In genomic region chr3:14889716-14890409, GRCm38 (mm10) we compare ENCODE assay signal across 10 mouse cellular contexts. TPM values are rescaled to one million over a fixed set of nuclear protein-coding genes. Genes with fewer than 3 reads are reported as not detected.
DNase-seq lines count a peak whose midpoint lies in the region; ATAC-seq and TF ChIP-seq lines count a peak whose summit lies in the region.
"Had no signal": no experiment of that assay in that cellular context is flagged by ENCODE, and none has a peak within 500 bp of the region (broad histone marks: within the 10 kb centered on the region; RNA-seq: fewer than 3 reads in every experiment).

No protein-coding gene starts in this region.

- no peaks in the 10 kb centered on the region for H3K27me3 ChIP-seq in liver, adult 2 months (ENCODE audit: control insufficient read depth, insufficient read depth, low read length)
- no peaks in the 10 kb centered on the region for H3K27me3 ChIP-seq in midbrain, postnatal 0 days (ENCODE audit: insufficient read depth, low read length)

- no peaks in the 10 kb centered on the region for H3K79me2 ChIP-seq in liver, adult 2 months (ENCODE audit: control insufficient read depth, insufficient read depth, low read length)

- no peak overlapping the region for H3K9ac ChIP-seq in liver, adult 2 months (ENCODE audit: low read depth, low read length)
- no peak overlapping the region for H3K9ac ChIP-seq in midbrain, postnatal 0 days (replicated peaks; ENCODE audit: low read length, poor library complexity, severe bottlenecking)

- no peak for TF ChIP-seq CTCF in lung, adult 2 months (IDR thresholded peaks at IDR 0.05; ENCODE audit: insufficient read depth, low read length)
- TF ChIP-seq CTCF in liver, adult 2 months (IDR thresholded peaks at IDR 0.05; ENCODE audit: low read depth, low read length) = no peak
- TF ChIP-seq CTCF in midbrain, postnatal 0 days (IDR thresholded peaks at IDR 0.05) = no peak

- ATAC-seq in midbrain, postnatal 0 days (ENCODE audit: low FRiP score) = no peak
- no peak for ATAC-seq in erythroid progenitor cell, adult 5-6 weeks (replicated peaks; ENCODE audit: low FRiP score, poor library complexity, severe bottlenecking)
- ATAC-seq: activated CD4-positive, CD25-positive, alpha-beta regulatory T cell, adult 4 months had no signal

- H3K4me2 ChIP-seq in midbrain, postnatal 0 days (ENCODE audit: low read depth, low read length, poor library complexity, severe bottlenecking) = no peak overlapping the region

- no peaks in the 10 kb centered on the region for H3K36me3 ChIP-seq in liver, adult 2 months (ENCODE audit: control insufficient read depth, insufficient read depth, low read length)
- H3K36me3 ChIP-seq in midbrain, postnatal 0 days (ENCODE audit: insufficient read depth, low read length) = no peaks in the 10 kb centered on the region

- no peak for TF ChIP-seq POLR2A in lung, adult 2 months (IDR thresholded peaks at IDR 0.05; ENCODE audit: borderline replicate concordance, extremely low read depth, low read depth, low read length)
- no peak for TF ChIP-seq POLR2A in liver, adult 2 months (IDR thresholded peaks at IDR 0.05; ENCODE audit: extremely low read depth, insufficient read depth, low read length)

- peak overlapping the region; percentile 14 for H3K4me3 ChIP-seq in lung, adult 2 months (replicated peaks; ENCODE audit: extremely low read depth, low read depth, low read length)
- no peak overlapping the region for H3K4me3 ChIP-seq in liver, adult 2 months (ENCODE audit: insufficient read depth, low read depth, low read length)
- H3K4me3 ChIP-seq in midbrain, postnatal 0 days (ENCODE audit: low read depth, low read length) = no peak overlapping the region

- 20% methylated on average over 4 of the region's 4 CpGs for WGBS in lung, adult 2 months
- WGBS in liver, adult 2 months = 74% methylated on average over 4 of the region's 4 CpGs
- 40% methylated on average over 4 of the region's 4 CpGs for WGBS in midbrain, postnatal 0 days

- no peaks in the 10 kb centered on the region for H3K9me3 ChIP-seq in midbrain, postnatal 0 days (ENCODE audit: low read length)

- H3K27ac ChIP-seq in liver, adult 2 months (replicated peaks; ENCODE audit: insufficient read depth, low read depth, low read length) = 0 out of 2 replicates have a peak overlapping the region, but pooled peaks have one; percentile 7
- H3K27ac ChIP-seq in midbrain, postnatal 0 days (ENCODE audit: low read depth, low read length) = no peak overlapping the region

- peak; percentile 92 for DNase-seq in heart, adult 11 months
- DNase-seq in heart, adult 8-10 months (ENCODE audit: low spot score) = no peak
- DNase-seq in lung, adult 2 months = no peak
- no peak for DNase-seq in lung, postnatal 14 days
- no peak for DNase-seq in liver, adult 2 months (ENCODE audit: extremely low read depth, low read depth, low spot score)
- peak; percentile 27 for DNase-seq in midbrain, postnatal 0 days (ENCODE audit: low spot score)
- no peak for DNase-seq in thymus, postnatal 10 days (ENCODE audit: low spot score in 2 of 2)
- DNase-seq: cerebellum, adult 18-20 months had no signal

- H3K4me1 ChIP-seq in lung, adult 2 months (ENCODE audit: control insufficient read depth, insufficient read depth, low read length) = peaks cover 12% of the 10 kb centered on the region
- peaks cover 6% of the 10 kb centered on the region for H3K4me1 ChIP-seq in liver, adult 2 months (ENCODE audit: control insufficient read depth, insufficient read depth, low read length)
- no peaks in the 10 kb centered on the region for H3K4me1 ChIP-seq in midbrain, postnatal 0 days (ENCODE audit: insufficient read depth, low read length)

RNA-seq across cellular contexts. Expression of gene Car2, which starts 3.8 kb away (rescaled TPM):
- total RNA-seq in heart, adult 8-10 months (2022) = 1 to 10 TPM; 6.0 to 7.2 (median 7.0) TPM
- polyA plus RNA-seq in lung, adult 2 months (2012; rRNA removed) = 179 and 194 TPM in 2 replicates
- 10.7 and 13.5 TPM in 2 replicates for total RNA-seq in liver, adult 2 months (2014; rRNA removed)
- polyA plus RNA-seq in liver, adult 2 months (2012; rRNA removed) = 32.8 and 37.5 TPM in 2 replicates
- total RNA-seq in midbrain, postnatal 0 days (2014; rRNA removed) = 31.9 and 50.1 TPM in 2 replicates
- 32.4 and 38.1 TPM in 2 replicates for polyA plus RNA-seq in midbrain, postnatal 0 days (2015; fragmentation: Nextera tagmentation; extraction: Ambion mirVana)
- total RNA-seq in erythroid progenitor cell, adult 5-6 weeks (2015; ENCODE audit: low replicate concordance) = 2,420 and 2,713 TPM in 2 replicates
- 2,109 and 2,592 TPM in 2 replicates for total RNA-seq in erythroid progenitor cell, adult 5-6 weeks (2017; ENCODE audit: low replicate concordance)

RNA-seq across cellular contexts. Expression of gene Car3, which starts 26.6 kb away (rescaled TPM):
- total RNA-seq in heart, adult 8-10 months (2022) = 10 to 100 TPM; 19.3 to 24.9 (median 23.7) TPM
- polyA plus RNA-seq in lung, adult 2 months (2012; rRNA removed) = 149 and 376 TPM in 2 replicates
- 1,504 and 1,617 TPM in 2 replicates for total RNA-seq in liver, adult 2 months (2014; rRNA removed)
- polyA plus RNA-seq in liver, adult 2 months (2012; rRNA removed) = 1,802 and 2,250 TPM in 2 replicates
- total RNA-seq in midbrain, postnatal 0 days (2014; rRNA removed) = 0.99 and 1.3 TPM in 2 replicates
- 1.7 and 2.5 TPM in 2 replicates for polyA plus RNA-seq in midbrain, postnatal 0 days (2015; fragmentation: Nextera tagmentation; extraction: Ambion mirVana)
- 0.72 and 3.8 TPM in 2 replicates for total RNA-seq in erythroid progenitor cell, adult 5-6 weeks (2015; ENCODE audit: low replicate concordance)
- not detected in 2 replicates for total RNA-seq in erythroid progenitor cell, adult 5-6 weeks (2017; ENCODE audit: low replicate concordance)

Comparison
In these comparisons a context has a peak if more than half of its experiments do, and no peak if none do; other contexts are left out.
1. DNase-seq: peak in heart, adult 11 months (single experiment) and midbrain, postnatal 0 days (single experiment); none in heart, adult 8-10 months (single experiment), lung, adult 2 months (single experiment), lung, postnatal 14 days (single experiment), liver, adult 2 months (single experiment) and thymus, postnatal 10 days (0 of 2).
2. RNA of gene Car2, which starts 3.8 kb away (total RNA-seq): 2,109 to 2,713 TPM in erythroid progenitor cell, adult 5-6 weeks; 31.9 to 50.1 TPM in midbrain, postnatal 0 days, 10.7 to 13.5 TPM in liver, adult 2 months and 6.0 to 7.2 TPM in heart, adult 8-10 months; every median in the first group is over 10 times any median in the second.
3. RNA of gene Car3, which starts 26.6 kb away (total RNA-seq): 1,504 to 1,617 TPM in liver, adult 2 months; 19.3 to 24.9 TPM in heart, adult 8-10 months, 0.72 to 3.8 TPM in erythroid progenitor cell, adult 5-6 weeks and 0.99 to 1.3 TPM in midbrain, postnatal 0 days; every median in the first group is over 10 times any median in the second.